Mouse (Mus musculus) liver, adult 2 months (tissue): ENCODE measurements around the gene Zbtb17. TPM values are rescaled to one million over a fixed set of nuclear protein-coding genes. Genes with fewer than 3 reads are reported as not detected.

Experiments used
- DNase-seq: peaks from one replicate; pipeline ENCODE4 v3.0.0-alpha.2; 2011; ENCODE audit warnings: low read depth, low spot score; ENCODE audit errors: extremely low read depth
- H3K27ac ChIP-seq: fragments of 200-500 bp; replicated peaks from 2 replicates; pipeline ENCODE4 v1.5.1; 2012; ENCODE audit warnings: low read depth, mild to moderate bottlenecking, control low read depth, inconsistent platforms, low read length; ENCODE audit not compliant: insufficient read depth
- H3K27me3 ChIP-seq: fragments of 200-500 bp; 2 replicates; pipeline ENCODE4 v1.6.1; 2012; ENCODE audit warnings: mild to moderate bottlenecking, moderate library complexity, low read length, inconsistent platforms; ENCODE audit not compliant: control insufficient read depth, insufficient read depth
- H3K36me3 ChIP-seq: fragments of 200-500 bp; 2 replicates; pipeline ENCODE4 v1.6.1; 2012; ENCODE audit warnings: low read length, inconsistent platforms; ENCODE audit not compliant: control insufficient read depth, insufficient read depth
- H3K4me1 ChIP-seq: fragments of 200-500 bp; 2 replicates; pipeline ENCODE4 v1.6.1; 2011; ENCODE audit warnings: low read length; ENCODE audit not compliant: control insufficient read depth, insufficient read depth
- H3K4me3 ChIP-seq: fragments of 200-500 bp; 2 replicates; pipeline ENCODE4 v1.5.1; 2011; ENCODE audit warnings: low read depth, mild to moderate bottlenecking, control low read depth, low read length, moderate library complexity; ENCODE audit not compliant: insufficient read depth
- H3K79me2 ChIP-seq: fragments of 200-500 bp; 2 replicates; pipeline ENCODE4 v1.6.1; 2012; ENCODE audit warnings: inconsistent platforms, mild to moderate bottlenecking, low read length, moderate library complexity; ENCODE audit not compliant: control insufficient read depth, insufficient read depth
- H3K9ac ChIP-seq: fragments of 200-500 bp; 2 replicates; pipeline ENCODE4 v1.6.1; 2012; ENCODE audit warnings: low read depth, mild to moderate bottlenecking, control low read depth, inconsistent platforms, low read length
- CTCF ChIP-seq: fragments of 200-500 bp; IDR thresholded peaks from 2 replicates; pipeline ENCODE4 v1.5.1; 2011; ENCODE audit warnings: low read depth, low read length, control low read depth
- POLR2A ChIP-seq: fragments of 200-500 bp; IDR thresholded peaks from 2 replicates; pipeline ENCODE4 v1.6.1; 2011; ENCODE audit warnings: low read length, control low read depth; ENCODE audit not compliant: insufficient read depth; ENCODE audit errors: extremely low read depth
- WGBS: fragments of 180-500 bp; shearing (Covaris S2); methylation state at CpG from one replicate; pipeline ENCODE4 v1.1.7; 2018; 5-methylcytosine and 5-hydroxymethylcytosine counted together
- polyA plus RNA-seq: library from polyadenylated mRNA; depleted of rRNA; stranded (reverse); fragments of >200 nt; gene quantifications from 2 replicates; pipeline ENCODE4 v1.2.3, GENCODE M21; 2012; rRNA removed
- total RNA-seq: library from RNA; depleted of rRNA; stranded (reverse); fragments of >200 nt; gene quantifications from 2 replicates; pipeline ENCODE4 v1.2.3, GENCODE M21; 2014; rRNA removed

Zbtb17 gene
- total and polyA plus RNA-seq, 2 experiments, result 7.3 to 16.8 TPM

DNA sequence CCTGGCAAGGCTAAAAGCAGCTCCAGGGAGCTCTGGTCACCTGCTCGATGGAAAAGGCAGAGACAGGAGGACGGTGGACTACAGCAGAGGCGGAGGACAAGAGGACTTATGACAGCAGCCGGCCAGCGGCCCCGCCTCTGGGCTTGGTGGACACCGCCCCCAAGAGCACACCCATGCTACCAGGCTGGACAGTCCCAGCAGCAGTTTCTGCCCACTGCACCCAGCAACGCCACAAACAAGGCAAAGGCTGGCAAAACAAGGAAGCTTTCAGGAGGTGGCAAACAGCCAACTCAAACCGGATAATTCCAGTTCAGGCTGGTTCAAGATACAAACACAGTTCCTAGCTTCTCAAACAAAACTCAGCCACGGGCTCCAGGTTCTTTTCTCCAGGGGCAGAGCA is 61.9 kb downstream of the Zbtb17 start:
- Histone ChIP-seq H3K27me3 (no peaks in the 10 kb centered on the region), H3K27ac (peak overlapping the region; percentile 68), H3K36me3 (no peaks in the 10 kb centered on the region), H3K4me3 (no peak overlapping the region), H3K4me1 (peaks cover 18% of the 10 kb centered on the region), H3K9ac (no peak overlapping the region), H3K79me2 (peaks cover 53% of the 10 kb centered on the region)
- WGBS, result 1% methylated on average over 10 of the region's 10 CpGs
- TF ChIP-seq CTCF, result no peak
- TF ChIP-seq POLR2A, result no peak
- DNase-seq, result peak; percentile 95

DNA sequence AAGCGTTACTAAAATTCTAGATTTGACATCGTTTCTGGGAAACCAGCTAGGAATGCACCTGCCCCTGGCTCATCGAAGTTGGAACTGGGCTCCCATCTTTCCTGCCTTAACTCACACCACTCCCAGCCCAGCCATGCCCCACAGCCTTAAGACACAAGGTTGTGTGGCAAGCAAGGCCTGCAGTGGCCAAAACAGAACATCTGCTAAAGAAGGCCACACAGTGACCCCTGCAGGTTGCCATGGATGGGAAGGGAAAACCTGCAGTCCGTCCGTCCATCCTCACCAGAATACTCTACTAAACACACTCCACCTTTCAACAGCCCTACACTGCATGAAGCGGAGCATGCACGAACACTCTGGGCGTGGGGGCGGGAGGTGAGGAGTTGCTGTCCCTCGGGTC is 62.4 kb downstream of the Zbtb17 start:
- H3K79me2 ChIP-seq, result peaks cover 54% of the 10 kb centered on the region
- H3K4me1 ChIP-seq, result peaks cover 16% of the 10 kb centered on the region
- 47% methylated on average over 10 of the region's 10 CpGs for WGBS
- no peak overlapping the region for H3K4me3 ChIP-seq
- no peaks in the 10 kb centered on the region for H3K27me3 ChIP-seq
- no peaks in the 10 kb centered on the region for H3K36me3 ChIP-seq
- peak overlapping the region; percentile 68 for H3K27ac ChIP-seq
- peak overlapping the region; percentile 15; the same call in 1 of the 2 replicates for H3K9ac ChIP-seq
- DNase-seq, result peak; percentile 56
- TF ChIP-seq POLR2A (no peak), CTCF (peak; percentile 67)

DNA sequence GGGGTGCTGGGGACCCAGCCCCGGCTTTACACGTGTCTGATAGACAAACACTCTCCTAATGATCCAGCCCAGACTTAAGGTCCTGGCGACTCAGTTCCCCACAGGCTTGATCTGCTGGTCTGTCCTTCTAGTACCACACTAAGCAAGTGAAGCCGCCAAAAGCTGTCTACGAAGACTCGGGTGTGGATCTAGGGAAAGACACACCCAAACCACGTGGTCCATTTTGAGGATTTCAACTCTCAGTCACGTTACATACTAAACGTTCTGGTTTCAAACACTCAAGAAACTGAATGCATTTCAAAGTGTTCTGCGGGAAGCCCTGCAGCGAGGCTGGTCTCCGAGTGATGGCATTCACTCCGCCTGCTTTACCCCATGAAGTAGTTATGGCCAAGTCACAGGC is 66.0 kb downstream of the Zbtb17 start:
- Histone ChIP-seq H3K79me2 (peaks cover 44% of the 10 kb centered on the region), H3K4me3 (no peak overlapping the region), H3K4me1 (peaks cover 22% of the 10 kb centered on the region), H3K27ac (no peak overlapping the region), H3K9ac (no peak overlapping the region), H3K27me3 (no peaks in the 10 kb centered on the region), H3K36me3 (no peaks in the 10 kb centered on the region)
- WGBS, result 82% methylated on average over 13 of the region's 13 CpGs
- TF ChIP-seq POLR2A (no peak), CTCF (no peak)
- no peak for DNase-seq

- DNase-seq, result no peak
- 70% methylated on average over 6 of the region's 6 CpGs for WGBS
- Histone ChIP-seq H3K9ac (no peak overlapping the region), H3K36me3 (peaks cover 2% of the 10 kb centered on the region; the same call in 1 of the 2 replicates), H3K27ac (no peak overlapping the region; the same call in 1 of the 2 replicates), H3K4me3 (no peak overlapping the region), H3K27me3 (no peaks in the 10 kb centered on the region), H3K4me1 (peaks cover 13% of the 10 kb centered on the region), H3K79me2 (peaks cover 50% of the 10 kb centered on the region)
- TF ChIP-seq CTCF (no peak), POLR2A (no peak)
Measured at GRCm38 (mm10) chr4:141512145-141512544, 67.7 kb downstream of the Zbtb17 start.

GRCm38 (mm10) chr4:141514179-141514641 is 69.8 kb downstream of the Zbtb17 start:
- Histone ChIP-seq H3K9ac (no peak overlapping the region), H3K27me3 (no peaks in the 10 kb centered on the region), H3K79me2 (peaks cover 51% of the 10 kb centered on the region), H3K4me3 (no peak overlapping the region), H3K27ac (peak overlapping the region; percentile 65), H3K36me3 (peaks cover 2% of the 10 kb centered on the region; the same call in 1 of the 2 replicates), H3K4me1 (peaks cover 23% of the 10 kb centered on the region)
- no peak for TF ChIP-seq POLR2A
- TF ChIP-seq CTCF, result no peak
- peak; percentile 99 for DNase-seq
- 5% methylated on average over 12 of the region's 12 CpGs for WGBS

Other genes starting within 250 kb of the Zbtb17 start
- gene Rsg1, start 230.7 kb upstream of the Zbtb17 start, total RNA-seq, result 0.40 and 0.55 TPM in 2 replicates
- gene Rsg1, start 230.7 kb upstream of the Zbtb17 start, polyA plus RNA-seq, result 0.40 and 0.50 TPM in 2 replicates
- gene Arhgef19, start 205.2 kb upstream of the Zbtb17 start, total RNA-seq, result 14.4 and 25.8 TPM in 2 replicates
- 34.3 and 64.4 TPM in 2 replicates for gene Arhgef19, start 205.2 kb upstream of the Zbtb17 start, polyA plus RNA-seq
- 7.7 and 9.3 TPM in 2 replicates for gene Epha2, start 143.4 kb upstream of the Zbtb17 start, total RNA-seq
- gene Epha2, start 143.4 kb upstream of the Zbtb17 start, polyA plus RNA-seq, result 11.6 and 12.0 TPM in 2 replicates
- gene Fam131c, start 76.4 kb upstream of the Zbtb17 start, total RNA-seq, result 0.40 and 0.46 TPM in 2 replicates
- gene Fam131c, start 76.4 kb upstream of the Zbtb17 start, polyA plus RNA-seq, result 4.5 and 10.3 TPM in 2 replicates
- not detected in 2 replicates for gene Clcnka, start 45.9 kb upstream of the Zbtb17 start, total RNA-seq
- gene Clcnka, start 45.9 kb upstream of the Zbtb17 start, polyA plus RNA-seq, result 0.04 TPM in 1 of 2 replicates, not detected in the other
- not detected in 2 replicates for gene Clcnkb, start 28.6 kb upstream of the Zbtb17 start, total RNA-seq
- not detected in 2 replicates for gene Clcnkb, start 28.6 kb upstream of the Zbtb17 start, polyA plus RNA-seq
- gene Hspb7, start 23.9 kb upstream of the Zbtb17 start, total RNA-seq, result 0.07 and 0.09 TPM in 2 replicates
- gene Hspb7, start 23.9 kb upstream of the Zbtb17 start, polyA plus RNA-seq, result 0.02 TPM in 1 of 2 replicates, not detected in the other
- gene Srarp, start 8.5 kb upstream of the Zbtb17 start, total RNA-seq, result not detected in 2 replicates
- not detected in 2 replicates for gene Srarp, start 8.5 kb upstream of the Zbtb17 start, polyA plus RNA-seq
- gene Spen, start 93.9 kb downstream of the Zbtb17 start, total RNA-seq, result 8.1 and 9.1 TPM in 2 replicates
- gene Spen, start 93.9 kb downstream of the Zbtb17 start, polyA plus RNA-seq, result 5.9 and 7.5 TPM in 2 replicates
- 0.37 and 0.74 TPM in 2 replicates for gene Fblim1, start 161.4 kb downstream of the Zbtb17 start, total RNA-seq
- 0.86 and 1.2 TPM in 2 replicates for gene Fblim1, start 161.4 kb downstream of the Zbtb17 start, polyA plus RNA-seq
- 9.3 and 12.6 TPM in 2 replicates for gene Tmem82, start 174.0 kb downstream of the Zbtb17 start, total RNA-seq
- 34.7 and 39.5 TPM in 2 replicates for gene Tmem82, start 174.0 kb downstream of the Zbtb17 start, polyA plus RNA-seq
- 10.2 and 10.6 TPM in 2 replicates for gene Slc25a34, start 179.2 kb downstream of the Zbtb17 start, total RNA-seq
- gene Slc25a34, start 179.2 kb downstream of the Zbtb17 start, polyA plus RNA-seq, result 5.1 and 10.3 TPM in 2 replicates
- gene Plekhm2, start 220.2 kb downstream of the Zbtb17 start, total RNA-seq, result 2.7 and 5.0 TPM in 2 replicates
- 11.2 and 13.5 TPM in 2 replicates for gene Plekhm2, start 220.2 kb downstream of the Zbtb17 start, polyA plus RNA-seq
- 16.3 and 30.3 TPM in 2 replicates for gene Rsc1a1, start 240.9 kb downstream of the Zbtb17 start, total RNA-seq
- gene Rsc1a1, start 240.9 kb downstream of the Zbtb17 start, polyA plus RNA-seq, result 52.0 and 70.9 TPM in 2 replicates